ENCODE assay signal across 9 mouse cellular contexts in the genomic region with DNA sequence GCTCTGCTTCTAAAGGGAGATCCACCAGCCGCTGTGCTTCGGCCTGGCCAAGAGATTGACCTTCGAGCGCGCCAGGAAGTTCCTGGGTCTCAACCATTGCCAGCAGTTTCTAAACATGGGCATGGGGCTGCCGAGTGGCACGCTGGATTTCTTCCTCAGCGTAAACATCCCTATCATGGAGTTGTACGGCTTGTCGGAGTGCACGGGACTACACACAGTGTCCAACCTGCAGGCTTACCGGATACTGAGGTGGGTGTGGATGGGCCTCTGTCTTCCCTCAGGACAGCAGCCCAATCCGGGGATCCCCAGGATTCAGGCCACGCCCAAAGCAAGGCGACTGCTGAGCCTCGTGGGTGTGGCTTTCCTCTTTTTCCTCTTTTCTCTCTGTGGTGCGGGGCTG. TPM values are rescaled to one million over a fixed set of nuclear protein-coding genes. Genes with fewer than 3 reads are reported as not detected.
DNase-seq lines count a peak whose midpoint lies in the region; ATAC-seq and TF ChIP-seq lines count a peak whose summit lies in the region.
"Had no signal": no experiment of that assay in that cellular context is flagged by ENCODE, and none has a peak within 500 bp of the region (broad histone marks: within the 10 kb centered on the region; RNA-seq: fewer than 3 reads in every experiment).

No protein-coding gene starts in this region.

- WGBS in heart, embryonic 15.5 days = 30% methylated on average over 17 of the region's 17 CpGs
- WGBS in kidney, embryonic 14.5 days = 52% methylated on average over 17 of the region's 17 CpGs

- DNase-seq in gastrocnemius, adult 2 months = no peak
- DNase-seq in gastrocnemius, postnatal 14 days = no peak
- DNase-seq in ES-E14 (ENCODE audit: low read depth, low spot score) = peak; percentile 63
- peak; percentile 53 for DNase-seq in lung, postnatal 36 days
- no peak for DNase-seq in cerebellum, adult 9-11 months
- no peak for DNase-seq in kidney, postnatal 14 days

- ATAC-seq in heart, embryonic 15.5 days (replicated peaks; ENCODE audit: insufficient number of reproducible peaks, insufficient read depth, low FRiP score, low read depth) = 0 out of 2 replicates have a peak, but pooled peaks have one; percentile 20
- ATAC-seq in kidney, embryonic 14.5 days (ENCODE audit: low FRiP score, low TSS enrichment) = no peak

- peaks cover 11% of the 10 kb centered on the region for H3K36me3 ChIP-seq in ES-E14 (ENCODE audit: control insufficient read depth, insufficient read depth, low read length, poor library complexity, severe bottlenecking)
- H3K36me3 ChIP-seq in heart, embryonic 15.5 days = no peaks in the 10 kb centered on the region
- H3K36me3 ChIP-seq in kidney, embryonic 14.5 days (ENCODE audit: control insufficient read depth, insufficient read depth, low read length) = no peaks in the 10 kb centered on the region

- H3K4me1 ChIP-seq in ES-E14 (ENCODE audit: control insufficient read depth in 2 of 2, insufficient read depth in 2 of 2, low read length in 2 of 2, poor library complexity in 1 of 2) = peaks cover 4 to 21% of the 10 kb centered on the region in 2 experiments
- H3K4me1 ChIP-seq in heart, embryonic 15.5 days (replicated peaks) = peaks cover 18% of the 10 kb centered on the region
- H3K4me1 ChIP-seq in kidney, embryonic 14.5 days (ENCODE audit: control insufficient read depth, insufficient read depth, low read length) = no peaks in the 10 kb centered on the region

- peak overlapping the region; percentile 67; the same call in 1 of the 2 replicates for H3K9ac ChIP-seq in ES-E14 (ENCODE audit: insufficient read depth, low read depth, low read length, poor library complexity, severe bottlenecking)
- H3K9ac ChIP-seq in heart, embryonic 15.5 days = peak overlapping the region; percentile 40
- no peak overlapping the region for H3K9ac ChIP-seq in kidney, embryonic 14.5 days (ENCODE audit: low read depth, low read length)

- in situ Hi-C loops in ES-E14 (cut with MboI; ENCODE audit: low sequenced_read_pairs in 2 of 2, unreplicated experiment in 2 of 2) = no loop called here

- intact Hi-C loops in gastrocnemius, adult 2 months (cut with DNase I) = no loop called here
- intact Hi-C loops in gastrocnemius, postnatal 14 days (cut with DNase I; ENCODE audit: low total_unique reads) = no loop called here

- no peaks in the 10 kb centered on the region for H3K9me3 ChIP-seq in ES-E14 (ENCODE audit: control insufficient read depth, insufficient read depth, low read depth, low read length)
- H3K9me3 ChIP-seq in heart, embryonic 15.5 days (replicated peaks) = no peaks in the 10 kb centered on the region
- H3K9me3 ChIP-seq in kidney, embryonic 14.5 days (ENCODE audit: control insufficient read depth, low read length) = peaks cover 6% of the 10 kb centered on the region; the same call in 1 of the 2 replicates
- H3K9me3 ChIP-seq: G1E had no signal

- peak overlapping the region; percentile 20; the same call in 1 of the 2 replicates for H3K27ac ChIP-seq in gastrocnemius, adult 2 months
- H3K27ac ChIP-seq in ES-E14 (ENCODE audit: insufficient read depth, low read depth, low read length, poor library complexity, severe bottlenecking) = peak overlapping the region; percentile 70; the same call in 1 of the 2 replicates
- no peak overlapping the region for H3K27ac ChIP-seq in heart, embryonic 15.5 days
- no peak overlapping the region for H3K27ac ChIP-seq in kidney, embryonic 14.5 days (ENCODE audit: low read depth, low read length)

- H3K4me2 ChIP-seq in heart, embryonic 15.5 days = peak overlapping the region; percentile 61
- H3K4me2 ChIP-seq in kidney, embryonic 14.5 days (replicated peaks; ENCODE audit: low read depth, low read length) = no peak overlapping the region

- TF ChIP-seq CTCF in gastrocnemius, adult 2 months (IDR thresholded peaks at IDR 0.05) = no peak

- H3K27me3 ChIP-seq in heart, embryonic 15.5 days = no peaks in the 10 kb centered on the region
- H3K27me3 ChIP-seq in kidney, embryonic 14.5 days (ENCODE audit: control insufficient read depth, insufficient read depth, low read length) = no peaks in the 10 kb centered on the region

- peak overlapping the region; percentile 59 for H3K4me3 ChIP-seq in gastrocnemius, adult 2 months
- peak overlapping the region; percentile 38 to 60 for H3K4me3 ChIP-seq in ES-E14 (ENCODE audit: insufficient read depth in 1 of 2, low read depth in 1 of 2, low read length in 2 of 2, poor library complexity in 1 of 2, severe bottlenecking in 1 of 2)
- peak overlapping the region; percentile 38 for H3K4me3 ChIP-seq in heart, embryonic 15.5 days
- H3K4me3 ChIP-seq in kidney, embryonic 14.5 days (ENCODE audit: low read length) = no peak overlapping the region

TF ChIP-seq in ES-E14, 5 proteins besides CTCF, POLR2A, EP300 and RAD21:
- TF ChIP-seq MAFK (IDR thresholded peaks at IDR 0.05; ENCODE audit: insufficient read depth, low read depth, low read length) (no peak), ZNF384 (IDR thresholded peaks at IDR 0.05; ENCODE audit: low read depth, low read length) (no peak), CHD2 (IDR thresholded peaks at IDR 0.05; ENCODE audit: low read depth, low read length) (no peak), ZC3H11A (IDR thresholded peaks at IDR 0.05; ENCODE audit: borderline replicate concordance, low read depth, low read length) (no peak), HCFC1 (IDR thresholded peaks at IDR 0.05; ENCODE audit: borderline replicate concordance, insufficient read depth, low read length) (no peak)

RNA-seq across cellular contexts. Expression of gene 1700061G19Rik, which starts 8.3 kb away (rescaled TPM):
- not detected for total RNA-seq in gastrocnemius, adult 2 months (2021)
- total RNA-seq in gastrocnemius, postnatal 14 days (2021) = not detected
- total RNA-seq in ES-E14 (2012; rRNA removed) = 17.3 and 24.0 TPM in 2 replicates
- 0.30 and 0.43 TPM in 2 replicates for polyA plus RNA-seq in heart, embryonic 15.5 days (2015; fragmentation: Nextera tagmentation; extraction: Ambion mirVana)
- 0.15 and 0.30 TPM in 2 replicates for polyA plus RNA-seq in kidney, embryonic 14.5 days (2014; fragmentation: Nextera tagmentation; extraction: Ambion mirVana)
- polyA plus RNA-seq: G1E had no signal

RNA-seq across cellular contexts. Expression of gene Acsbg2, which starts 9.4 kb away (rescaled TPM):
- total RNA-seq in gastrocnemius, adult 2 months (2021) = not detected
- not detected for total RNA-seq in gastrocnemius, postnatal 14 days (2021)
- total RNA-seq in ES-E14 (2012; rRNA removed) = 0.58 and 0.90 TPM in 2 replicates
- not detected in 2 replicates for polyA plus RNA-seq in heart, embryonic 15.5 days (2015; fragmentation: Nextera tagmentation; extraction: Ambion mirVana)
- polyA plus RNA-seq in kidney, embryonic 14.5 days (2014; fragmentation: Nextera tagmentation; extraction: Ambion mirVana) = not detected in 2 replicates
- polyA plus RNA-seq: G1E had no signal

RNA-seq across cellular contexts. Expression of gene Mllt1, which starts 51.6 kb away (rescaled TPM):
- 10 to 100 TPM; 20.3 to 21.2 TPM for total RNA-seq in gastrocnemius, adult 2 months (2021)
- 10 to 100 TPM; 13.9 to 17.1 TPM for total RNA-seq in gastrocnemius, postnatal 14 days (2021)
- total RNA-seq in ES-E14 (2012; rRNA removed) = 24.6 and 25.9 TPM in 2 replicates
- polyA plus RNA-seq in heart, embryonic 15.5 days (2015; fragmentation: Nextera tagmentation; extraction: Ambion mirVana) = 25.8 and 35.3 TPM in 2 replicates
- polyA plus RNA-seq in kidney, embryonic 14.5 days (2014; fragmentation: Nextera tagmentation; extraction: Ambion mirVana) = 35.5 and 35.8 TPM in 2 replicates

RNA-seq across cellular contexts. Expression of gene Rfx2, which starts 52.8 kb away (rescaled TPM):
- 1 to 10 TPM; 2.0 to 2.8 TPM for total RNA-seq in gastrocnemius, adult 2 months (2021)
- total RNA-seq in gastrocnemius, postnatal 14 days (2021) = 1 to 10 TPM; 3.3 to 4.7 TPM
- 15.8 and 22.5 TPM in 2 replicates for total RNA-seq in ES-E14 (2012; rRNA removed)
- 4.8 and 6.3 TPM in 2 replicates for polyA plus RNA-seq in heart, embryonic 15.5 days (2015; fragmentation: Nextera tagmentation; extraction: Ambion mirVana)
- 2.3 and 3.9 TPM in 2 replicates for polyA plus RNA-seq in kidney, embryonic 14.5 days (2014; fragmentation: Nextera tagmentation; extraction: Ambion mirVana)

Comparison
In these comparisons a context has a peak if more than half of its experiments do, and no peak if none do; other contexts are left out.
1. DNase-seq: peak in ES-E14 (single experiment) and lung, postnatal 36 days (single experiment); none in gastrocnemius, adult 2 months (single experiment), gastrocnemius, postnatal 14 days (single experiment), cerebellum, adult 9-11 months (single experiment) and kidney, postnatal 14 days (single experiment).
2. H3K27ac ChIP-seq: peak in gastrocnemius, adult 2 months (single experiment) and ES-E14 (single experiment); none in heart, embryonic 15.5 days (single experiment) and kidney, embryonic 14.5 days (single experiment).
3. RNA of gene 1700061G19Rik, which starts 8.3 kb away (total RNA-seq): 17.3 to 24.0 TPM in ES-E14; not detected in gastrocnemius, postnatal 14 days and not detected in gastrocnemius, adult 2 months; every median in the first group is over 10 times any median in the second.